Mouse (Mus musculus) hindbrain, embryonic 14.5 days (tissue): ENCODE data around the gene Zfp462. TPM values are rescaled to one million over a fixed set of nuclear protein-coding genes. Genes with fewer than 3 reads are reported as not detected.

Experiments used
- ATAC-seq: fragments of 200-750 bp; cut with Nextera tagmentation; 2 replicates; pipeline ENCODE4 v1.8.0; 2017; ENCODE audit warnings: moderate number of reproducible peaks, mild to moderate bottlenecking, moderate TSS enrichment, moderate library complexity; ENCODE audit not compliant: low FRiP score
- DNase-seq: peaks from one replicate; pipeline ENCODE4 v3.0.0-alpha.2; 2015; ENCODE audit warnings: low spot score
- H3K27ac ChIP-seq: fragments of 300-500 bp; sonication (generic); 2 replicates; pipeline ENCODE4 v1.5.1; 2014; ENCODE audit warnings: mild to moderate bottlenecking, moderate library complexity
- H3K27me3 ChIP-seq: fragments of 300-500 bp; sonication (generic); 2 replicates; pipeline ENCODE4 v1.6.1; 2014; ENCODE audit warnings: mild to moderate bottlenecking, low read length, mixed read lengths; ENCODE audit not compliant: control insufficient read depth, insufficient read depth
- H3K36me3 ChIP-seq: fragments of 300-500 bp; sonication (generic); replicated peaks from 2 replicates; pipeline ENCODE4 v1.6.1; 2014; ENCODE audit not compliant: control insufficient read depth, insufficient read depth
- H3K4me1 ChIP-seq: fragments of 300-500 bp; sonication (generic); replicated peaks from 2 replicates; pipeline ENCODE4 v1.6.1; 2014; ENCODE audit warnings: antibody characterized with exemption, low read length, mixed read lengths; ENCODE audit not compliant: control insufficient read depth, insufficient read depth
- H3K4me2 ChIP-seq: fragments of 300-500 bp; sonication (generic); replicated peaks from 2 replicates; pipeline ENCODE4 v1.6.1; 2014; ENCODE audit warnings: mild to moderate bottlenecking, moderate library complexity
- H3K4me3 ChIP-seq: fragments of 300-500 bp; sonication (generic); replicated peaks from 2 replicates; pipeline ENCODE4 v1.5.1; 2014; ENCODE audit warnings: mild to moderate bottlenecking, low read length
- H3K9ac ChIP-seq: fragments of 300-500 bp; sonication (generic); 2 replicates; pipeline ENCODE4 v1.6.1; 2014
- H3K9me3 ChIP-seq: fragments of 300-500 bp; sonication (generic); 2 replicates; pipeline ENCODE4 v1.6.1; 2016; ENCODE audit warnings: low read length; ENCODE audit not compliant: control insufficient read depth
- WGBS: fragments of 180-500 bp; shearing (Covaris S2); extraction: QIAGEN DNeasy Blood & Tissue Kit; methylation state at CpG from one replicate; pipeline ENCODE4 v1.1.7; 2014; 5-methylcytosine and 5-hydroxymethylcytosine counted together
- polyA plus RNA-seq: library from polyadenylated mRNA; unstranded; fragments of >200 nt; fragmentation: Nextera tagmentation; extraction: Ambion mirVana; gene quantifications from 2 replicates; pipeline ENCODE4 v1.2.1, GENCODE M21; 2014

The Zfp462 gene
- polyA plus RNA-seq, 1 experiment from 2014 or later = 13.8 TPM

DNA sequence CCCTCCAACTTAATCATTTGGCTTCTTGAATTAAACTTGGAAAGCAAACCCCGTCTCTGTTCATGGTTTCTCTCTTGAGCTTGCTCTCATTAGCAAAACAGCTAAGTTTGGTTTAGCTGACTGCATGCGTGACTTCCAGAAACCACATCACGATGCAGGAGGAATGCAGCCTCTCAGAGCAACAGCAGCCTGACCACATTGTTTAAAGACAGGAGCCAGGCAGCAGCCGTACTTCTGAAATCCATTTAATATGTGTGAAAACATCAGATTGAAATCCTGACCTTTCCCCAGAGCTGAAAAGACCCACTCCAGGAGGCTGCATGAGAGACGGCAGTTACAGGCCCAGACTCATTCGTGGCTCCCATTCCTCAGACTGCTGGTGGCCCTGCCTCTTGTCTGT lies 144.1 kb downstream of the Zfp462 start:
- no peak overlapping the region for H3K4me2 ChIP-seq
- 0 out of 2 replicates have a peak overlapping the region, but pooled peaks have one; percentile 10 for H3K27ac ChIP-seq
- H3K27me3 ChIP-seq = no peaks in the 10 kb centered on the region
- no peak overlapping the region for H3K4me3 ChIP-seq
- H3K9me3 ChIP-seq = no peaks in the 10 kb centered on the region
- WGBS = 33% methylated on average over 6 of the region's 6 CpGs
- H3K9ac ChIP-seq = no peak overlapping the region
- peaks cover 4% of the 10 kb centered on the region for H3K36me3 ChIP-seq
- DNase-seq = no peak
- ATAC-seq = no peak
- no peaks in the 10 kb centered on the region for H3K4me1 ChIP-seq

DNA sequence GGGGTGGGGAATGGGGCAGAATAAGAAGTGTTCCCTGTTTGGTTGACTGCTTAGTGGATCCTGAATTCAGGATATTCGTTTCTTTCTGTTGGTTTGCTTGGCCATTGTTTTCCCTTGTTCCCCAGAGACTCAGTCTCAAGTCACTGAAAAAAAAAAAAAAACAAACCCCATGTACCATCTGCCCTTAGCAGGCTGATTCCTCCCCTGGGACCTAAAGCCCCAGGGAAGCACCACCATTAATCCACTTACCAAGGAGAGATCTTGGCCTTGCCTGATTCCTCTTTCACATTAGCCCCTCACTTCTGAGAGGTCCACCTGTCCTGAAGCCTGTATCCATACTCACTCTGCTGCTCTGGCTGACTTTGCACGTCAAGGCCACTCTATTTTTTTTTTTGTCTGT lies 152.3 kb downstream of the Zfp462 start:
- 39% methylated on average over 2 of the region's 2 CpGs for WGBS
- no peaks in the 10 kb centered on the region for H3K9me3 ChIP-seq

DNA sequence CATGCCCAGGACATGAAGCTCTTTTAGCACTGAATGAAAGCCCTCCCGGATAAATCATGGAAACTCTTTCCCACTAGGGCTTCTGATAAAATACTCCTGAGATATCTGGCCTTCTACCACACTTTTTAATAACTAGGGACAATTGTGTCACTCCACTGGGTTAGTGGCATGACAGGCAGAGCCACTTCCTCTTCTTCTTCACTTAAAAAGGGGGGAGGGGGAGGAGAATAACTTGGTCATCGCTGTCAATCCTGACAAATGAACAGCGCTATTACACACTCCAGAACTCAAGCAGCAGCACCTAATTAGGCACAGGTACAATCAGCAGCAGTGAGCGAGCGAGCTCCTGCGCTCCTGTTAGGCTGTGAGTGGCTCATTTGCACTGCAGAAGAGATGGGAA lies 153.5 kb downstream of the Zfp462 start:
- ATAC-seq (no peak), DNase-seq (no peak)
- no peak overlapping the region for H3K27ac ChIP-seq
- no peaks in the 10 kb centered on the region for H3K4me1 ChIP-seq
- H3K4me3 ChIP-seq = no peak overlapping the region
- no peak overlapping the region for H3K4me2 ChIP-seq
- no peaks in the 10 kb centered on the region for H3K27me3 ChIP-seq
- WGBS = 49% methylated on average over 6 of the region's 6 CpGs
- H3K9ac ChIP-seq = no peak overlapping the region
- no peaks in the 10 kb centered on the region for H3K9me3 ChIP-seq
- H3K36me3 ChIP-seq = no peaks in the 10 kb centered on the region

More for the DNA sequence above, 152.3 kb downstream of the Zfp462 start:
- H3K4me1 ChIP-seq = no peaks in the 10 kb centered on the region
- H3K9ac ChIP-seq = no peak overlapping the region
- no peak overlapping the region for H3K27ac ChIP-seq
- no peaks in the 10 kb centered on the region for H3K36me3 ChIP-seq
- H3K4me3 ChIP-seq = no peak overlapping the region
- H3K4me2 ChIP-seq = no peak overlapping the region
- no peak for ATAC-seq
- H3K27me3 ChIP-seq = no peaks in the 10 kb centered on the region
- no peak for DNase-seq

DNA sequence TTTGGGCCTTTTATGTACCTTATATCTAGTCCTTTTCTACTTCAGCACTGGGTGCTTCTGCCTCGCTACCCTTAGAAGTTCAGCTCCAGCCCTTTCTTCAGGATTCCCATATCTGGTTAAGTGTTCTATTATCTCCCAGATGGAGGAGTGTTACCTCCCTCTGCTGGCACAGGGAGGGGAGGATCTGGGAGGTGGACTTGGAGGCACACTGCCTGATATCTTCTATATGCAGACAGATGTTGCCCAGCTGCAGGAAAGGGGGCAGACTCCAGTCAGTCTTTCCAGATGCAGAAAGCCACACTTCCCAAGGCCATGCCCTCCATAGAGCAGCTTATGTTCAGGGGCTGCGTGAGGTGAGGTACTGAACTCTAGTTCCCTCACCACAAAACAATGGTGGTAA lies 156.0 kb downstream of the Zfp462 start:
- WGBS = 69% methylated on average over 2 of the region's 2 CpGs

DNA sequence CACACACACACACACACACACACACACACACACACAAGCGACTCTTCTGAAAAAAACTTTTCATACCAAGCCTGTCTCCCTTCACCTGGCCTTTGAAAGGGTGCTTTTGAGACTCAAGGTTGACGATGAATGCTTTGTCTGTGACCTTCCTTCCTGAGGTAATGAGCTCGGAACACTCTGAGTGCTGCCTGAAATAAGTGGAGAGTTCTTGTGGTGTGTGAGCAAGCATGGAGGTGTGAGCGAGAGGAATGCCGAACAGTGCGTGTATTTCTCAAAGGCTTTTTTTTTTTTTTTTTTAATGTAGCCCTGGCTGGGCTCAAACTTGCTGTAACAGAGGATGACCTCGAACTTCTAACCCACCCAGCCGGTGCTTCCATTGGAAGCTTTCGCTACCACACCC lies 156.8 kb downstream of the Zfp462 start:
- Histone ChIP-seq H3K9ac (no peak overlapping the region), H3K4me1 (no peaks in the 10 kb centered on the region), H3K4me2 (no peak overlapping the region), H3K9me3 (no peaks in the 10 kb centered on the region), H3K27me3 (no peaks in the 10 kb centered on the region), H3K4me3 (no peak overlapping the region), H3K27ac (no peak overlapping the region), H3K36me3 (no peaks in the 10 kb centered on the region)
- 91% methylated on average over 9 of the region's 9 CpGs for WGBS
- ATAC-seq = no peak
- no peak for DNase-seq

More for the DNA sequence above, 156.0 kb downstream of the Zfp462 start:
- no peaks in the 10 kb centered on the region for H3K4me1 ChIP-seq
- no peak overlapping the region for H3K4me3 ChIP-seq
- H3K27ac ChIP-seq = no peak overlapping the region
- H3K9me3 ChIP-seq = no peaks in the 10 kb centered on the region
- no peak for DNase-seq
- H3K4me2 ChIP-seq = no peak overlapping the region
- no peaks in the 10 kb centered on the region for H3K36me3 ChIP-seq
- no peaks in the 10 kb centered on the region for H3K27me3 ChIP-seq
- no peak for ATAC-seq
- H3K9ac ChIP-seq = no peak overlapping the region

DNA sequence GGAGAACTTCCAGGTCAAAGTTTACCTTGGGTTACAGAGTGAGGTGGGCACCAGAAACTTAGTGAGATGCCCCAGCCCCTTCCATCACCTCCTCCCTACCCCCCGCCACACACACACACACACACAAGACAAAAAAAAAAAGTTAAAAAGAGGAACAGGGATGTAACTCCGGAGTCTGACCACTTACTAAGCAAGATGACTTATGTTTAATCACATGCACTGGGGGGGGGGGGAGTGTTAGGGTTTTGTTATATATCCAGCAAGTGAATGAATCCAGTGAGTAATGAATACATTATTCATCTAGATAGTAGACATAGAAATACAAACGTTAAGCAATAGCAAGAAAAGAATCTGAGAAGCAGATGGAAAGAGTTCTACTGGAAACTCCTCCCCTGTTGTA lies 157.5 kb downstream of the Zfp462 start:
- no peak for ATAC-seq
- 88% methylated on average over 3 of the region's 3 CpGs for WGBS
- no peaks in the 10 kb centered on the region for H3K4me1 ChIP-seq

DNA sequence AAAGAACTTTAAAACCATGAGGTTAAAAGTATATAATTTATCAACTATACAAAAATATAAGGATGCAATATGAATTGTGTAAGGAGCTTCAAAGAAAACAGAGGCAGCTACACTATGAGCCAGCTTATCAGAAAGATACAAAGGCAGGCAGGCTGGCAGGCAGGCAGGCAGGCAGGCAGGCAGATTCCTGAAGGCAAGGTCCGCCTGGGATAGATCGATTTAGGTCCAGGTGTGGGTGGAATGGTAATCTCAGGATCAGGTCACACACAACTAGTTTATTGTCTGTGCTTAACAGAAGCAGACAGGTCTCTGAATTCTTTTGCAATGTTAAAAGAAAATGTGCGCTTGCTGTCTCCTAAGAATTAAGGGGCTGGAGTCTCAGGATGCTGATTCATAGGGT lies 158.7 kb downstream of the Zfp462 start:
- DNase-seq (no peak), ATAC-seq (no peak)
- Histone ChIP-seq H3K4me1 (no peaks in the 10 kb centered on the region), H3K27me3 (no peaks in the 10 kb centered on the region), H3K4me2 (no peak overlapping the region), H3K36me3 (no peaks in the 10 kb centered on the region), H3K4me3 (no peak overlapping the region), H3K27ac (no peak overlapping the region), H3K9ac (no peak overlapping the region), H3K9me3 (no peaks in the 10 kb centered on the region)
- 77% methylated on average over 3 of the region's 3 CpGs for WGBS

More for the DNA sequence above, 157.5 kb downstream of the Zfp462 start:
- Histone ChIP-seq H3K4me2 (no peak overlapping the region), H3K9ac (no peak overlapping the region), H3K36me3 (no peaks in the 10 kb centered on the region), H3K9me3 (no peaks in the 10 kb centered on the region), H3K27ac (no peak overlapping the region), H3K27me3 (no peaks in the 10 kb centered on the region), H3K4me3 (no peak overlapping the region)
- DNase-seq = no peak

DNA sequence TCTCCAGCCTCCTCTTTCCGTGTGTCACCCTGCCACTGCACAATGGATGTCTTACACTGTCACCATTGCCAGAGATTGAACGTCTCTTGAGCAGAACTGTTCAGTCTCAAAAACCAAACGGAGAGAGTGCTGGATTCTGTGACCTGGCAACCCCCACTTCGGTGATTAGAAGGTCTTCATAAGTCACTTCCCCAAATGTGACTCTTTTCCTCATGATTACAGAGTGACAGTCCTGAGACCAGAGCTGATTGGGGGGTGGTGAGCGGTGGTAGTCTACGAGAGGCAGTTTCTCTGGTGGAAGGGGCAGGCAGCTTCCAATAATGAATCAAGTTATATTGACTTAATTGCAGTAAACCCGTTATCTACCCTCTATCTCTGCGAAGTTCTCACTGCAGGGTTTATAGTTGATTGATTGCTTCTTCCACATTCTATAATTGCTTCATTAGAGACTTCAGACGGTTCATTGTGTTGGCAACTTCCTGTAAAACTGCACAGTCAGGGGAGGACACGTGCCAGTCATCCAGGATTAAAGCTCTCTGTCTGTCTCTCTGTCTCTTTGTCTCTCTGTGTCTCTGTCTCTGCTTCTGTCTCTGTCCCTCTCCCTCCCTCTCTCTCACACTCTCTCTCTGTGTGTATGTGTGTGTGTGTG lies 173.1 kb downstream of the Zfp462 start:
- no peak overlapping the region for H3K9ac ChIP-seq
- no peak overlapping the region for H3K4me2 ChIP-seq
- 57% methylated on average over 10 of the region's 10 CpGs for WGBS
- no peak overlapping the region for H3K4me3 ChIP-seq
- H3K4me1 ChIP-seq = no peaks in the 10 kb centered on the region
- H3K9me3 ChIP-seq = no peaks in the 10 kb centered on the region
- no peaks in the 10 kb centered on the region for H3K36me3 ChIP-seq
- no peak overlapping the region for H3K27ac ChIP-seq
- H3K27me3 ChIP-seq = no peaks in the 10 kb centered on the region
- no peak for DNase-seq
- ATAC-seq = no peak; the same call in 1 of the 2 replicates

DNA sequence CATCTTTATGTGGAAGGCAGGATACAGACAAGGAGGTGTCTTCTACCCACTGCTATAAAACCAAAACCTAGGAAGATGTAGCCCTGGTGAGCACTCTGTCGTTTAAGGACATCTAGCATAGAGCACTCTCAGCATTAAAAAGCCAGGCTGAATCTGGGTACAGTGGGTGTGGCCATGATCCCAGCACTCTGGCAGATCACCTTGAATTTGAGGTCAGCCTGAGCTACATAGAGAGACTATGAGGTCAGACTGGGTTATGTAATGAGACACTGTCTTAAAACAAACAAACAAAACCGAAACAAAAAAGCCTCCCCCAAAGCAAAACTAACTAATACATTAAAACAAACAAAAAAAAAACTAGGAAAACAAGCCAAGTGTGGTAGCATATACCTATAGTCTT lies 176.3 kb downstream of the Zfp462 start:
- no peak overlapping the region for H3K9ac ChIP-seq
- no peak overlapping the region for H3K4me3 ChIP-seq
- ATAC-seq = no peak
- H3K4me1 ChIP-seq = 0 out of 2 replicates have a peak, but pooled peaks cover 5% of the 10 kb centered on the region
- H3K27me3 ChIP-seq = no peaks in the 10 kb centered on the region
- WGBS = 84% methylated on average over 2 of the region's 2 CpGs
- no peak overlapping the region for H3K27ac ChIP-seq
- no peaks in the 10 kb centered on the region for H3K36me3 ChIP-seq
- no peak for DNase-seq
- H3K4me2 ChIP-seq = no peak overlapping the region
- no peaks in the 10 kb centered on the region for H3K9me3 ChIP-seq

DNA sequence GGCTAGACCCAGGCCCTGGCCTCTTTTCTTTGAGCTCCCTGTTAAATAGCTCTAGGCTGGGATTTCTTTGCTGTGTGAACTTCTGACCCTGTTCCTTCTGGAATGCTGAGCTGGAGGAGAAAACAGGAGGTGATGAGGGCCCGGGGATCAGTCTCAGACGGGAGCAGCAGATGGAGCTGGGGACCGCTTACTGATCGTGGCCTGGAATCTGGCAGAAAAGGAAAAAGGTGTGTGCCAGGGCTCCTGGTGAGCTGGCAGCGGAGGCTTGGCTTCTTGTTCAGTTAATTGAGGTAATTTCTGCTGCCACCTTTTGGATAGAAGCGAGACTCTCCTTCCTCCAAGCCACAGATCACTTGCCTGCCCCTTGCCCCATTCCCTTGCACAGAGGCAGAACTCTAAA lies 177.1 kb downstream of the Zfp462 start:
- DNase-seq = no peak
- Histone ChIP-seq H3K4me1 (0 out of 2 replicates have a peak, but pooled peaks cover 5% of the 10 kb centered on the region), H3K27me3 (no peaks in the 10 kb centered on the region), H3K4me3 (no peak overlapping the region), H3K9me3 (no peaks in the 10 kb centered on the region), H3K27ac (no peak overlapping the region), H3K9ac (no peak overlapping the region), H3K36me3 (no peaks in the 10 kb centered on the region), H3K4me2 (no peak overlapping the region)
- ATAC-seq = no peak
- 51% methylated on average over 6 of the region's 6 CpGs for WGBS
